Mouse (Mus musculus): Measurements from ENCODE around the gene 1700016D06Rik.

Gene 1700016D06Rik

GRCm38 (mm10) chr8:11635012-11635577 lies 65.8 kb downstream of the 1700016D06Rik start:
- DNase-seq (ENCODE audit: low spot score), result peak; percentile 95

GRCm38 (mm10) chr8:11634331-11635011 lies 66.4 kb downstream of the 1700016D06Rik start:
- peak; percentile 23 for DNase-seq (ENCODE audit: low spot score)

- DNase-seq (ENCODE audit: low spot score), result no peak
These were observed 67.4 kb downstream of the 1700016D06Rik start for GRCm38 (mm10) chr8:11633414-11633813.

- DNase-seq (ENCODE audit: low spot score), result no peak
These were observed 68.5 kb downstream of the 1700016D06Rik start for GRCm38 (mm10) chr8:11632406-11632805.

GRCm38 (mm10) chr8:11629206-11629605 lies 71.7 kb downstream of the 1700016D06Rik start:
- no peak for DNase-seq (ENCODE audit: low spot score)

- DNase-seq (ENCODE audit: low spot score), result no peak
These were observed 72.2 kb downstream of the 1700016D06Rik start for GRCm38 (mm10) chr8:11628506-11629132.

GRCm38 (mm10) chr8:11627717-11628116 lies 73.1 kb downstream of the 1700016D06Rik start:
- no peak for DNase-seq (ENCODE audit: low spot score)

GRCm38 (mm10) chr8:11625084-11625483 lies 75.8 kb downstream of the 1700016D06Rik start:
- DNase-seq (ENCODE audit: low spot score), result no peak

- DNase-seq (ENCODE audit: low spot score), result no peak
These were observed 81.8 kb downstream of the 1700016D06Rik start for GRCm38 (mm10) chr8:11619091-11619490.

- DNase-seq (ENCODE audit: low spot score), result no peak
These were observed 82.8 kb downstream of the 1700016D06Rik start for GRCm38 (mm10) chr8:11618063-11618462.

- DNase-seq (ENCODE audit: low spot score), result peak; percentile 72
These were observed 84.6 kb downstream of the 1700016D06Rik start for GRCm38 (mm10) chr8:11616294-11616693.

- DNase-seq (ENCODE audit: low spot score), result no peak
These were observed 86.6 kb downstream of the 1700016D06Rik start for GRCm38 (mm10) chr8:11614126-11614835.

- DNase-seq (ENCODE audit: low spot score), result no peak
These were observed 92.0 kb downstream of the 1700016D06Rik start for GRCm38 (mm10) chr8:11608848-11609247.
